Mouse (Mus musculus) liver, postnatal 0 days (tissue): ENCODE measurements around the gene Kcnn1.
"Not testable (repeated sequence)": the region's sequence is repeated elsewhere in the genome, so short reads cannot be mapped to it uniquely, and the experiment has no call there.

Experiments used
- CTCF ChIP-seq: sonication (generic); IDR thresholded peaks from 2 replicates; pipeline ENCODE4 v1.5.1; 2016; ENCODE audit warnings: antibody characterized with exemption, low read depth
- EP300 ChIP-seq: IDR thresholded peaks from 2 replicates; pipeline ENCODE4 v1.6.1; 2016; ENCODE audit warnings: antibody characterized with exemption, low read depth, mild to moderate bottlenecking

GRCm38 (mm10) chr8:70822594-70822993, 40.5 kb downstream of the Kcnn1 start:
- not testable (repeated sequence) for TF ChIP-seq EP300, CTCF
